Mouse (Mus musculus): ENCODE results near the gene Ncor2. TPM values are rescaled to one million over a fixed set of nuclear protein-coding genes. Genes with fewer than 3 reads are reported as not detected.
"Not testable (repeated sequence)": the region's sequence is repeated elsewhere in the genome, so short reads cannot be mapped to it uniquely, and the experiment has no call there.

Ncor2 gene
- total RNA-seq (2021): 100 to 1,000 TPM; 112 to 125 TPM

DNA sequence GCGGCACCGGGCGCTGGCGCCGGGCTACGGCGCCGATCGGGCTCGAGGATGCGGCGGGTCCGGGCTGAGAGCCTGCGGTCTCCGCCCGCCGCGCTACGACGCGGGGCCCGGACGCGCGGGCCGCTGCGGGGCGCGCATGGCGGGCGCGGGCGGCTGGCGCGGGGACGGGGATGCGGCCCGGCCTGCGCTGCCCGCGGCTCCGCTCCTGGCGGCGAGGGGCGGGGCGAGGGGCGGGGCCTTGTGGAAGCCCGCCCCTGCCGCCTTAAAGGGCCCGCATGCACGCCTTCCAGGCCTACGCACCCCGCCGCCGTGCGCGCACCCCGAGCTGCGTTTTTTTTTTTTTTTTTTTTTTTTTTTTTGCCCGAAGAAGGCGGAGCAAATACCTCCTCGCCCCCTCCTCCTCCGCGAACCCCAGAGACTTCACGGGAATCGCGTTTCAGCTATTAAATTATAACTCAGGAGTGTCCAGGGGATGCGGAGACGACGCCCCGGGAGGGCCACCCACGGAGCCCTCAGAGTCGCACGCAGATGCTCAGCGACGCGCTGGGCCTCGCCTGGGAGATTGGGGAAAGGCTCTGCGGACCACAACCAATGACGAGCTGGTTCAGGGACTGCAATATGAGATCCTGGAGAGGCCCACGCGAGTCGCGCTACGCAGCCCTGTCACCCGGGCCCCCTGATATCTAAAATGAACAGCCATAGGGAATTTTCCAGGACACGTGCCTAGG, at the start of gene Ncor2:
Gene Ncor2 (minus strand): TSS at position 213 of the 728 bp plus-strand sequence.
- intact Hi-C loops (cut with DNase I): loop anchor here (2.0 to 5.0 kb wide), 3 partner anchors 24 to 88 kb away; no protein-coding TSS in a partner anchor
- DNase-seq: peak; percentile 82 to 85

DNA sequence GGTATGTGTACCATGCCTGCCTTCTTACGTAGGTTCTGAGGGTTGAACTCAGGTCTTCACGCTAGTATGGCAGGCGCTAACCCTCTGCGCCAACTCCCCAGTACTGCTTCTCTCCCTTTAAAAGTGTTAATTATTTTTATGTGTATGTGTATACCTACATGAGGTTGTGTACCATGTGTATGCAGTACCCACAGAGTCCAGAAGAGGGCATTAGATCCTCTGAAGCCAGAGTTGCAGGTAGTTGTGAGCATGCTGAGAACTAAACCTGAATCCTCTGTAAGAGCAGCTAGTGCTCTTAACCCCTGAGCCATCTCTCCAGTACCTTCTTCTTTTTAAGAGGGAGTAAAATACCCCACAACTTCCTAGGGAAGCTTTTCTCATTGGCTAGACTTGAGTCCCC, 48.7 kb upstream of the Ncor2 start:
- intact Hi-C loops (cut with DNase I): no loop called here
- no peak for DNase-seq

DNA sequence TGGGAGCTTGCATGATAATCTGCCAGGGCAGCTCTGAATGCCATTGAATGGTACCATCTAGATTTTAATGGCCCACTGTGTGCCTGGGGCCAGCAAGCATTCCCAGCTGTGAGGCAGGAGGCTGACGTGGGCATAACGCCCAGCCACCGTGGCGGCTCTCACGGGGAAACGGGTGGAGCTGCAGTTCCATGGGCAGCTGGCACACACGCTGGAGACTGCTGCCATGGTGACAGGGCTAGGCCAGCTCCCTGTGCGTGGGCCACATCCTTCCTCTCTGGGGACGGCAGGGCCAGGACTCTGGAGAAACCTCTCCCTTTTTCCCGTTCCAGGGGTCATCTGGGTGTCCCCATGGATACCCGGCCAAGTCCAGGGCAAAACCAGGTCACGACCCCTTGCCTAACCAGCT, 47.2 kb upstream of the Ncor2 start:
- intact Hi-C loops (cut with DNase I): no loop called here
- peak; percentile 34 to 49 for DNase-seq

DNA sequence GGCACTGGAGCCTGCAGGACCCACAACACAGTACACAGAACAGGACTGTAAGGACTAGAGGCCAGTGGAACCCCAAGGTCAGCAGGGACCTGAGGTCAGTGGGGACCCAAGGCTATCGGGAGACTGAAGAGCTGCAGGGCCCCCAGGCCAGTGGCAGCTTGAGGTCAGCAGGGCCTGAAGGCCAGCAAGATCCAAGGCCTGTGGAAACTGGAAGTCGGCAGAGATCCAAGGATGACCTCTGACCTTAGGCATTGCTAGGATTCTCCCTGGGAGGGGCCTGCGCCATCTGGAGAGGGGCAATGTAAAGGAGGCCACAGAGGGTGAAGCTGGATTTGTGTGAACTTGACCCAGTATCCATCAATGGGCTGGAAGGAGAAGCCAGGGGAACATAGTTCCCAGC, 45.9 kb upstream of the Ncor2 start:
- intact Hi-C loops (cut with DNase I): no loop called here
- no peak for DNase-seq

DNA sequence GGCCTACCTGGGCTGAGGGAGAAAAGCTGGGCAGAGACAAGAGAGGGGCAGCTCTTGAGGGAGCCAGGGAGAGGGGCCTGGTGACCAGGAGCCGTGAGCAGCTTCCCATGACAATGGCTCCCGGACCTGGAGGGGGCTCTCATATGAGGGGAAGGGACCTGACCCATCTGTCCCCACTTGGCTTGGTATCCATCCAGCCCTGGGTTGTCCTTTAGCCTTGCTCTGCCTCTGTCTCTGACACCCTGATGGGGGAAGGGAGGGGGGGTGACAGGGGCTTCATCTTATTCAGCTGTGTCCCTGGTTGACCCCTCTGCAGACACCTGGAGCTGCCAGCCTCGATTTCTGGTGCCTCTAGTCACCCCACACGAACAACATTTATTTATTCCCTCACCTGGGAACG, 44.9 kb upstream of the Ncor2 start:
- intact Hi-C loops (cut with DNase I): no loop called here
- no peak for DNase-seq

DNA sequence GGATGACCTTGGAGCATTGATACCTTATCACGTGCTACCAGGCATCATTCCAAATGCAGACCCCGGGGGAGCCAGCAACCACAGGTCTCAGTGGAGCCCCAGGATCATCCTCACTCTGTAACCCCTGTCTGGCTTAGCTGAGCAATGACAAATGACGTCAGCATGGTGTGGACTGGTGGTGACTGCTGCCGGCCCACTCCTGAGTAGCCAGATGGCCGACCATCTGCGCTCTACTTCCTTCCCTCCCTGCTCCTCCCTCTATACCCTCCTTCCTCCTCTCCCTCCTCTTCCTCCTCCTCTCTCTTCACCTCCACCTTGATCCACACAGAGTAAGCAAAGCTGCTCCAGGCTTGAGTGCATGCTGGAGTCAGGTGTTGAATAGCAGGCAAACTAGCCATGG, 43.7 kb upstream of the Ncor2 start:
- DNase-seq: no peak
- intact Hi-C loops (cut with DNase I): no loop called here

DNA sequence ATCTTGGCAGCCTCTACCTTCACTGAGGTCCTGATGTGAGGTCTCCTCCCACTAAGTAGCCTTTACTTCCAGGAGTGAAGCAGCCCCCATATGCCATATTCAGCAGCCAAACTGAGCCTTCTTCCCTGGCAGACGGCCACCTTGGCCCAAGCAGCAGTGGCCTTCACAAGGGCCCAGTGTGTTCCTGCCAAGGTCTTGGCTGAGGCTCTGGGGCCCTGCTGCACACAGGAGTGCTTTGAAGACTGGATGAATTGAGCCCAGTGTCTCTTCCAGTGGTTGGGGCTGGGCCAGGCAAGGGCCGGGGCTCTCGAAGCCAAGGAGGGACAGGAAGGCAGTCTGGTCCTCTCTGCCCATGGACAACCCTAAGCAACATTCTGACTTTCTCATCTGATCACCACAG, 42.8 kb upstream of the Ncor2 start:
- intact Hi-C loops (cut with DNase I): no loop called here
- DNase-seq: peak; percentile 76 to 83

DNA sequence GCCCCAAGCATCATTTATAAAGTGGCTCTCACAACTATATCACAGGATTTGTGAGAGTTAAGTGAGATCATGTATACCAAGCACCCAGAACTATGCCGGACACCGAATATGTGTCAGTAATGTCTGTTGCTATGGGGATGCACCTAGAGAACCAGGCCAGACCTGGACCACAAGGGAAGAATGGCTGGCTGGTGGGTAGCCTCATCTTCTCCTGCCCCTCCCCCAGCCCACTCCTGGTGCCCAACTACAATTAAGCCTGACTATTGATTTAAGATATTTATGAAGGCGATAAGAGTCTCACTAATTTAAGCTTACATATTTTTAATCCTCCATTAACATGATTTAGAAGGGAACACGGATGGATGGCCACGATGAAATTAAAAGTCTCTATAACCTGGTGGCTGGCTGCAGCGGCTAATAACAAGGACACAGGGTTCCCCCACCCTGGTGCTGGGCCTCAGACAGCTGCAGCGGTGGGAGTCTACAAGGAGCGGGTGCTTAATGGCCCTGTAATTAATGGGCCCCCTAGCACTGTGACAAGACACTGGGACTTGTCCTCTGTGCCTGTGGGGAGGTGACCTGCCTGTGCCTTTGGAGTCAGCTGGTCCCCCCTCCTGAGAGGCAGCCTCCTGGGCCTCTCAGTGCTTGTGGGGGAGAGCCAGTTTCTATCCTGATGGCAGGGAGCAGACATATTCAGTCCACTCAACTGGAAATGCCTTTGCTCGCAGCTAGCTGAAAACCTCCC, 38.6 kb upstream of the Ncor2 start:
- intact Hi-C loops (cut with DNase I): loop anchor here (5.0 kb wide), 1 partner anchor 50 kb away; no protein-coding TSS in a partner anchor
- no peak for DNase-seq

DNA sequence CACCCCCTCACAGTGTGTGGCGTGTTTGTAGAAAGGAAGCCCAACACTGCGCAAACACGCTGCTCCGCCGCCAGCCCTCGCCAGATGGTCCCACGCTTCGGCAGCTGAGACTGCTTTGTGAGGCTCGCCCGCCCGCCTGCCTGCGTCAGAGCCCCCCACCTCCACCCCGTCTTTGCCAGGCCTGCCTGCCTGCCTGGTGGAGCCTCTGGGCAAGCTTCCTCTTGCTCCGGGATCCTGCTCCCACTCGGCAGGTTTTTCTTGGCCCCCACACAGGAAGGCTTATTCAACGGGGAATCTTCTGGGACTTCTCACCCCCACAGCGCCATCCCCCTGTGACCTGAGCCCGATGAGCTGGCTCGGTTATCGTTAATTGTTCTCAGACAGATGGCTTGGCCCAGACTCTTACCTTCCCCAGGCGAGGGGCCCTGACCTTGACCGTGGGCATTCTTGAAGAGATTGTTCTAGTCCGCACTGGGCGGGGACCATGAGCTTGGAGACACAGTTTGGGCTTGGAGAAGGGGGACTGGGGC, 37.0 kb upstream of the Ncor2 start:
- intact Hi-C loops (cut with DNase I): loop anchor here (5.0 kb wide), 1 partner anchor 51 kb away; no protein-coding TSS in a partner anchor
- DNase-seq: peak; percentile 76 to 81

DNA sequence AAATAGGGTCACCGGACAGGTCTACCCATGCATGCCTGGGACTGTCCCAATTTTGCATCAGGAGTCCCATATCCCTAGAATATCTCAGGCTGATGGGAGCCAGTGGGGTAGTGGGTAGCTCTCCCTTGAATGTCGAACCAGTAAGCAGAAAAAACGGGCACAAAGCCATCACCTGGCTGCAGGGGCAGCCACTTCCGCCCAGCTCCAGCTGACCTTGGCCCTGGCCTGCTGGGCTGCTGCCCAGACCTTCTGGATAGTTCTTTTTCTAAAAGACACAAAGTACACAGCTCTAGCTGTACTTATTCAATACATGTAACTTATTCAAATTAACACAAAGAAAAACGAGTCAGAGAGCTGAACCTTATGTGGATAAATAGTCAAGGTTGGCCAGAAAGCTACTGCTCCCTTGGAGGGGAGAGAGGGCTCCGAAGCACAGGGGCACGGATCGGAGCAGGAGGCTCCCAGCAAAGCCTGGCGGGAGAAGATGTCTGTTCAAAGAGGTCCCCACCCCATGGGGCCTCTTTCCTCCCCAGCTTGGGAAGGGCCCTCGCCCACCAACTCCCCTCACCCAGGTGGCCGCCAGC, 36.4 kb upstream of the Ncor2 start:
- intact Hi-C loops (cut with DNase I): loop anchor here (5.0 kb wide), 1 partner anchor 52 kb away; no protein-coding TSS in a partner anchor
- DNase-seq: peak; percentile 71 to 79

DNA sequence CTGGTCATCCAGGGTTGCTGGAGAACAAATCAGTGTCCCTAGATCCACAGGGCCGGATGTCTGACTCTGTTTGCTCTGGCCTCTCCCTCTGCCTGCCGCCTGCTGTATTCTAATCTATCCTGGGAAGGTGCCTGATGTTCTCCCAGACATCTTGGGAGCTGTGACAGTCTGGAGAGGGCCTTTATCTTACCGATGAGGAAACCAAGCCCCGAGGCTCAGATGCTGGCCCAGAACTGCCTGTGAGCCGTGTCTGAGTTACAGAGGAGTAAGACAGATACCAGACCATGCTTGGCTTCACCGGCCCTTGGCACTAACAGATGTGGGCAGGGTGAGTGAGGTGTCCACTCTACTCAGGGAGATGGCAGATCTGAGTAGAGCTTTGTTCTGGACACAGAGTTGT, 35.0 kb upstream of the Ncor2 start:
- DNase-seq: peak; percentile 33 to 46
- intact Hi-C loops (cut with DNase I): no loop called here

DNA sequence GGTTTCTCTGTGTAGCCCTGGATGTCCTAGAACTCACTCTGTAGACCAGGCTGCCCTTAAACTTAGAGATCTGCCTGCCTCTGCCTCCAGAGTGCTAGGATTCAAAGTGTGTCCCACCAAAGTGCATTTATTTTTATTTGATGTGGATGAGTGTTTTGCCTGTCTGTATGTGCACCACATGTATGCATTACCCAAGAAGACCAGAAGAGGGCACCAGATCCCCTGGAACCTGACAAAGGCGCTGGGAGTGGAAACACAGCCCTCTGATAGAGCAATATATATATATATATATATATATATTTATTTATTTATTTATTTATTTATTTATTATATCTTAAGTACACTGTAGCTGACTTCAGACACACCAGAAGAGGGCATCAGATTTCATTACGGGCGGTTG, 25.9 kb upstream of the Ncor2 start:
- DNase-seq: not testable (repeated sequence)

DNA sequence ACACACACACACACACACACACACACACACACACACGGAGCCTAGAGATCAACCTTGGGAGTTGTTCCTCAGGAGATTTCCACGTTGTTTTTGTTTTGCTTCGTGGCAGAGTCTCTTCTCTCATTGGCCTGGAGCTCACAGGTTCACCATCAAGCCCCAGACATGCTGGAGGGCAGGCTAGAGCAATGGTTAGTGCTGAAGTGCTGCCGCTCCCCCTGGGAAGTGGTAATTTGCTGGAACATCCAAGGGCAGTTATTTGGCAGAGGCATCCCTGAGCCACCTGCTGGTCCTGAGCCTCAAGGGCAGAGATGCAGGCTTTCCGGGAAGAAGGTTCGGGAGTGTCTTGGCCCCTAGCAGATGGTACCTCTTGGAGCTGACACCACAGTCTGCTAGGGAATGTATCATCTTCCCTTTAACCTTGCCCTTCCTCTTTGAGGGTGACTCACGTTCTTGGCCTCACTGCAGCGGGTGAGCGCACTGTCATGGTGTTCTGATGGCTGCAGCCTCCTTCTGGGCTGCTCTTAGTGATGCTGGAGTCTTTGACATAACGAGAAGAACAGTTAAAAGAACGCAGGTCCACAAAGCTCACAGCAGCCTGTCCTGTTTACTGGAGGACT, 25.3 kb upstream of the Ncor2 start:
- DNase-seq: no peak
- intact Hi-C loops (cut with DNase I): loop anchor here (5.0 kb wide), 1 partner anchor 63 kb away; no protein-coding TSS in a partner anchor

More for the DNA sequence above, 25.9 kb upstream of the Ncor2 start:
- intact Hi-C loops (cut with DNase I): loop anchor here (5.0 kb wide), 1 partner anchor 62 kb away; no protein-coding TSS in a partner anchor

DNA sequence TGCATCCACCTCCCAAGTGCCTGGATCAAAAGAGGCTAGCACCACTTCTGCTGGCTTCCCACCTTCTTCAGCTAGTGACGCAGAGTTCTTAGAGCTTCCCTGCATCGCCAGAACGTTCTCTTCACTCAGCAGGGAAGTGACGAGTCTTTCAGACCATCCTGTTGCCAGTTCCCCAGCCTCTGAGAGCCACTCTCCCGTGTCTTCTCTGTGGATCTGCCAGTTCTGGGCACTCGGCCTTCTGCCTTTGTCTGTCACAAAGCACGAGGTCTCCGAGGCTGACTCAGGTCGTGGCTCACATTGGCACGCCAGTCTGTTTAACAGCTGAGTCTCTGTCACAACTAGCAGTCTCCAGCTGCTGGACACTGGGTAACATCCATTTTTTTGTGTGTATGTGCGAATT, 24.7 kb upstream of the Ncor2 start:
- DNase-seq: peak; percentile 72 to 76
- intact Hi-C loops (cut with DNase I): loop anchor here (2.0 to 5.0 kb wide), 2 partner anchors 25 to 64 kb away; partner anchors contain the start of gene Ncor2

DNA sequence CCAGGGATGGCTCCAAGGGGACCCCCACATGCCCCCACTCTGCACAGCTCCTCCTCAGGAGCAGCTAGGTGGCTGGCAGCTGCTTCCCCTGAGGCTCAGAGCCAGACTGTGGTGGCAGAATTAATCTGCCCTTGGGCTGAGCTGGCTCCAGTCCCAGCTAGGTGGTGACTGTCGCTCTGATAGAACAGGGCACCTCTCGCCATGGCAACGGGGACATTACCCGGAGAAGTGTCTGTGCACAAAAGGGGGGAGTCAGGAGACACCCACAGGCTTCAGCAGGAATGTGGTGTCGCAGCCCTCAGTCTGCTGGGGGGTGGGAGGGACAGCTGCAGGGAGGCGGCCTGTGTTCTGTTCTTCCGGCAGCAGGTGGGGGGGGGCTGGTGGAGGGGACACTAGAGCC, 24.1 kb upstream of the Ncor2 start:
- intact Hi-C loops (cut with DNase I): loop anchor here (2.0 to 5.0 kb wide), 2 partner anchors 24 to 64 kb away; partner anchors contain the start of gene Ncor2

DNA sequence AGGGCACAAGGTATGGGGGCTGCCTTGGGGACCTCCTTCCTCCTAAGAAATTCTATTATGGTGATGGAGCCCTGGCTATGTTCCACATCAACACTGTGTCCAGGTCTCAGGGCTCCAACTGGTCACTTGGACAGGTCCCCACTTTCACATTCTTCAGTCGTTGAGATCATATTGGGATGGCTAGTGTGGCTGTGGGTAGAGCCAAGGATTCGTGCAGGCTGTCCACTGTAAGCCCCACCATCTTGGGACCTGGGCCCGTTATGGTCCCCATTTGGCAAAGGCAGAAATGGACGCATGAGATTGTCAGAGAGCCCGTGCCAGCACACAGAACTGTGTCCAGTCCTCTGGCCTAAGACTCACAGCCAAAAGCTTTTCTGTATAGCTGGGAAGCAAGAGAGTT, 23.1 kb upstream of the Ncor2 start:
- intact Hi-C loops (cut with DNase I): loop anchor here (2.0 to 5.0 kb wide), 2 partner anchors 23 to 65 kb away; partner anchors contain the start of gene Ncor2
- DNase-seq: peak; percentile 61

More for the DNA sequence above, 24.1 kb upstream of the Ncor2 start:
- DNase-seq: peak; percentile 88 to 90

DNA sequence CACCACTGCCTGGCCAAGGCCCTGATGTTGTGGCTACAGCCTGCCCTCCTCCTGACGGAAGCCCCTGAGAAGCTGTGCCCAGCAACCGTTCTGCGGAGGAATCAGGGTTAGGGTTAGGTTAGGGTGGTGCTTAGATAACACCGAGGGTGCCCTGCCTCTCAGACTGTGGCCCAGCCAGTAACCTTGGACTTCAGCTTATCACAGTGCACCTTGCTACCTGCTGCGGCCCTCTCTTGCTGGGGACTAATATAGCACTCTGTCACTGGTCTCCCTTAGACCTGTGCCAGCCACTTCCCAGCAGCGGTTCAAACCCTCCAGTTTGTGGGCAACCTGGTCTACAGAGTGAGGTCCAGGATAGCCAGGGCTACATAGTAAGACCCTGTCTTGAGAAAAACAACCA, 20.1 kb upstream of the Ncor2 start:
- intact Hi-C loops (cut with DNase I): no loop called here
- no peak for DNase-seq

DNA sequence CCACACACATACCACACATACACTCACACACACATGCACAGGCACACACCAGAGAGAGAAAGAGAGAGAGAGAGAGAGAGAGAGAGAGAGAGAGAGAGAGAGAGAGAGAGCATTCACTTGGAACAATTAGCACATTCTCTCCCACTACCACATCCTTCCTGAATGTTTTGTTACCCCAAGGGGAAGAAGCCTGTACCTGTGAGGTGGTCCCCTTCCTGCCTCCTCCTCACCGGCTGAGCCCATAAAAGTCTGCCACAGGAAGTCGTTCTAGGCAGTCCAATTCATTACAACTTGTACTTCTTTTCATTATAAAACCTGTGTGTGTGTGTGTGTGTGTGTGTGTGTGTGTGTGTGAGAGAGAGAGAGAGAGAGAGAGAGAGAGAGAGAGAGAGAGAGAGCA, 18.3 kb upstream of the Ncor2 start:
- intact Hi-C loops (cut with DNase I); DNase-seq: not testable (repeated sequence)

DNA sequence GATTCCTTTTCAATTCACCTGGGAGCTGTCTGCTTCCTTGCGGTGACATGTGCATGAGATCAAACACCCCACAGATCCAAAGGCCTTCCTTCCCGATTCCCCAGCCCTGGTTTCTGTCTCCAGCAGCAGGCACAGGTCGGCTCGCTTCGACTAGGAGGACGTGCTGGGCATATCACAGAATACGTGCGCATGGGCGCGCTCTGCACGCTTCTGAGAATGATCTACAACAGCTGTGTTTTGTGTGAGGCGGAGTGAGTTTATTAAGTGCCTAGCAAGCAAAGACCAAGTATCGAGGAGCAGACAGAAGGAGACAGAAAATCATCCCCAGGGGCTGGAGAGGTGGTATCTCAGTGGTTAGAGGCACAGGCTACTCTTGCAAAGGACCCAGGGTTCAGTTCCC, 17.0 kb upstream of the Ncor2 start:
- no peak for DNase-seq
- intact Hi-C loops (cut with DNase I): no loop called here

DNA sequence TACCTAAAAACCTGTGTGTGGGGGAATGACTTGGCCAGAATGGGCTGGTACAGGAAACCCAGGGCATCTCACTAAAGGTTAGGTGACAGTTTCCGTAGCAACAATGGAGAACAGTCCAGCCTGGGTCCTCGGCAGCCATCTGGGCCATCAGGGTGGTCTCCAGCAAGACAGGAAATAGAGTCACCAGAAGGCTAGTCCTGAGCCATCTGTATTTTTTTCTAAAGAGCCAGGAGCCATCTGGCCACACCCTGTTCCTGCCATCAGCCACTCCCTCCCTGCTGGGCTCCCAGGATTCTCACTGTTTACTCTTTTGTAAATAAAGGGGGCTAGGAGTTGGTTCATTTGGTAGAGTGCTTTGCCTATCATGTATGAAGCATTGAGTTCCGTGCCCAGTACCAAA, 16.1 kb upstream of the Ncor2 start:
- no peak for DNase-seq
- intact Hi-C loops (cut with DNase I): no loop called here
